Mouse (Mus musculus) brown adipose tissue, adult 24 weeks (tissue): ENCODE results near the gene Ctnna2. TPM values are rescaled to one million over a fixed set of nuclear protein-coding genes. Genes with fewer than 3 reads are reported as not detected.

ENCODE experiments used
- H3K27ac ChIP-seq: fragments of 200-500 bp; replicated peaks from 2 replicates; pipeline ENCODE4 v1.5.1; 2012; ENCODE audit warnings: low read depth, mild to moderate bottlenecking, low read length
- H3K4me1 ChIP-seq: fragments of 200-500 bp; 2 replicates; pipeline ENCODE4 v1.6.1; 2012; ENCODE audit warnings: low read length, mixed read lengths; ENCODE audit not compliant: control insufficient read depth, insufficient read depth, insufficient read length
- H3K4me3 ChIP-seq: fragments of 200-500 bp; 2 replicates; pipeline ENCODE4 v1.5.1; 2012; ENCODE audit warnings: low read depth, mild to moderate bottlenecking, low read length, moderate library complexity; ENCODE audit not compliant: insufficient read depth
- polyA plus RNA-seq: library from polyadenylated mRNA; stranded (reverse); fragments of >200 nt; gene quantifications from 2 replicates; pipeline ENCODE4 v1.2.4, GENCODE M21; 2012; ENCODE audit not compliant: missing spikeins, insufficient read depth, insufficient read length

The Ctnna2 gene
- polyA plus RNA-seq, 1 experiment, result not detected

- H3K27ac ChIP-seq, result no peak overlapping the region
- H3K4me3 ChIP-seq, result no peak overlapping the region
- no peaks in the 10 kb centered on the region for H3K4me1 ChIP-seq
Observed at GRCm38 (mm10) chr6:77849438-77849837, 130.1 kb downstream of the Ctnna2 start.

DNA sequence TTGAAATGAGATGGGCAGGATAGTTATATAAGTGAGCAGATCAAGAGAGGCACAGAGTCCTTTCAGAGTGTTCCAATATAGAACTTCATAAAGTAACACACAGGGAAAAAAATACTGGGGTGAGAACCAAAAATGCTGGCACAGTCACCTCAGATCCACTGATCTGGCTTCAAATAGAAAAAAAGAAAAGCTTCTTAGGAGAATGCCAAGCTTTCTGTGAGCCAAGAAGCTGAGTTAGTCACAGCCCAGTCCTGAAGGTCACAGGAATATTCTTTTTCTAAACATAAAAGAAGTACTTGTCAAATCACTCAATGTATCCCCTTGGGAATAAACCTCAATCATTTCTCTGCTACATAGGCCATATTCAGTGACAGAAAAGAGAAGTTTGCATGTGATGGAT, 130.7 kb downstream of the Ctnna2 start:
- H3K27ac ChIP-seq, result no peak overlapping the region
- H3K4me3 ChIP-seq, result no peak overlapping the region
- H3K4me1 ChIP-seq, result no peaks in the 10 kb centered on the region

DNA sequence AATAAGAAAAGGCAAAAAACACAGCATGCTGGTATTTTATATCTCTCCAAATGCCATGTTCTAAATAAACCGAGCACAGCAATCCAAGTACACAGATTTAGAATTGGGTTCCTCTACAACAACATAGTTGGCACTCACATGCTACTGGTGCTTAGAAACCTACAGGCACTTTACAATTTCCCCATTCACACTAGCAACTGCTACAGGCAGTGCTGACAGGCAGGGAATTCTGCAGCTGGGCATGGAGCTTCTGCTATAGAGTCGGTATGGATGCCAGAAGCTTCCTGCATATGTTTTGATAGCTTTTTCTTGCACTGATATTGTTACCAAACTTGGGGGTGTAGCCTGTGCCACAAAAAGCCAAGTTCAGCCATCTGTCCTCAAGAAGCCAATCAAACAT, 131.8 kb downstream of the Ctnna2 start:
- Histone ChIP-seq H3K27ac (no peak overlapping the region), H3K4me3 (no peak overlapping the region), H3K4me1 (no peaks in the 10 kb centered on the region)

DNA sequence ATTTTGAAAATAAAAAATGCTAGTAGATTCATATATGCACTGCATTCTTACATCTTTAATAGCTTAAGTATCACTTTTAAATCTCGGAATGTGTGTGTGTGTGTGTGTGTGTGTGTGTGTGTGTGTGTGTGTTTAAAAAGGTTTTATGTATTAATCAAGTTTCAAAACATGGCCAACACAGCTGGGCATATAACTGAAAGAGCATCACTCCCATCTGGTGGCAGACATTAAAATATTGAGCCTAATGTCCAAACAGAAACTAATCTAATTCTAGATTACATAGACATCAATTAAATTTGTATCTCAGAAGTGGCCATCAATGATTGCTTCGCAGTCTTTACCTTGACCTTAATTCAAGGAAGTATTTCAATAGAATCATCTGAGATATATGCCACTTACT, 140.4 kb downstream of the Ctnna2 start:
- Histone ChIP-seq H3K4me1 (no peaks in the 10 kb centered on the region), H3K27ac (no peak overlapping the region), H3K4me3 (no peak overlapping the region)

- Histone ChIP-seq H3K4me1 (no peaks in the 10 kb centered on the region), H3K27ac (no peak overlapping the region), H3K4me3 (no peak overlapping the region)
Observed at GRCm38 (mm10) chr6:77838653-77839052, 140.8 kb downstream of the Ctnna2 start.

GRCm38 (mm10) chr6:77837543-77837942, 142.0 kb downstream of the Ctnna2 start:
- Histone ChIP-seq H3K27ac (no peak overlapping the region), H3K4me3 (no peak overlapping the region), H3K4me1 (no peaks in the 10 kb centered on the region)

DNA sequence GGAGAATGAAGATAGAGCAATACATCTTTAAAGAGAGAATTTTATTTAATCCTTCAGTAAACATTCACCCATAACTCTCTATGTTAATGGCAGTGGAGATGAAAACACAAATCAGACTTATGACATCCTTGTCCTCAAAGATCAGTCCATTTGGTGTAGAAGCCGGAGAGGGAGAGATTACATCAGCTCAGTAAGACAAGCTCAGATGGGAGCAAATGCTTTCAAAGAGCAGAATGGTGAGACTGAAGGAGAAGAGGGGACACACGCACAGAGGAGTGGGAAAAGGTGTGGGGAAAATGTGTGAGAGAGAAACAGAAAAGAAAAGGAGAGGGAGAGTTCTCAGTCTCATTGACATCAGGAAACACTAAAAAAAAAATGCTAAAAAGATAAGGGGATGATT, 144.8 kb downstream of the Ctnna2 start:
- H3K4me1 ChIP-seq, result no peaks in the 10 kb centered on the region
- H3K4me3 ChIP-seq, result no peak overlapping the region
- H3K27ac ChIP-seq, result no peak overlapping the region

GRCm38 (mm10) chr6:77827526-77827925, 152.0 kb downstream of the Ctnna2 start:
- H3K4me3 ChIP-seq, result no peak overlapping the region
- no peak overlapping the region for H3K27ac ChIP-seq
- H3K4me1 ChIP-seq, result no peaks in the 10 kb centered on the region

DNA sequence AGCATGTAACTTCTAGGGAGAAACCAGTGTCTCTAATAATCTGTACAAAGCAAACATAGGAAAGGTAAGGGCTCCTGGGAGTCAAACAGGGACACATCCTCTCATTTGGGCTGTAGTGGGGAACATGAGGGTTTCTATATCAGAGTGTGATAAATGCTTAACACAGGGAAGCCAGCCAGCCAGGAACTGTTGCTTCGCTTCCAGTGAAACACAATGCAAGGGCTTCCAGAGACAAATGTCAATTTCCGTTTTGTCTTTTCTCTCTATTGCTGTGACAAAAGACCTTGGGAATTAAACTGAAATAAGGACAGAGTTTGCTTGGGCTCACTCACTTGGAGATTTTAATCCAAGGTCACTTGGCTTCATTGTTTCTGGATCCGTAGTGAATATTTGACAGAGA, 162.4 kb downstream of the Ctnna2 start:
- Histone ChIP-seq H3K27ac (no peak overlapping the region), H3K4me3 (no peak overlapping the region), H3K4me1 (no peaks in the 10 kb centered on the region)

DNA sequence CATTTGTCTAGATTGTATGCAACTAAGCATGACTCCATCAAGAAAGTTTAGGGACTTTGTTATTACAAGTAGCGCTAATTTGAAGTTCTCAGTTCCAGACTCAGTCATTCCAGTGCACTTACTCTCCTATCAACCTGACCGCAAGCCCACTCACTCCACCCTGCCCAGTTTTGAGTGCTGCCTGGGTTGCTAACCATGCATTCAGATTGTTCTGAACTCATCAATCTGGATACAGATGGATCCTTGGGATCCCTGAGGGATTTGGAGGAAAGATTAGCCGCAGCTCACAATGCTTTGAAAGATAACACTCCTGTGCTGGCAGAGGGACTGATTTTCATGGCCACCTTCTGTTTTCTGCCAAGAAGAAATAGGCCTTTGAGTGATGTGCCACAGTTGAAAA, 168.5 kb downstream of the Ctnna2 start:
- no peak overlapping the region for H3K27ac ChIP-seq
- no peak overlapping the region for H3K4me3 ChIP-seq
- no peaks in the 10 kb centered on the region for H3K4me1 ChIP-seq

DNA sequence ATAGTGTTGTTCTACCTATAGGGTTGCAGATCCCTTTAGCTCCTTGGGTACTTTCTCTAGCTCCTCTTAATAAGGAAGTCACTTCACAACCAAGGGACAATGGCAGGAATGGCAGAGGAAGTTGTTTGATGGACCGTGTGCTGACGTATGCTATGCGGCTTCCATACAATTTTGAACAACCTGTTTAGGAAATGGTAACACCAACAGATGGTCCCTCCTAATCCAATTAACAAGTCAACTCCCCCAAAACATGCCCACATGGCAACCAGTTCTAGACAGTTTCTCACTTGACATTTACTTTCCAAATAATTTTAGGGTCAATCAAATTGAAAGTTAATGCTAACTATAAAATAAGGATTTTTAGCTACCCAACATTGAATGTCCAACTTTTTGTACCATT, 176.9 kb downstream of the Ctnna2 start:
- Histone ChIP-seq H3K27ac (no peak overlapping the region), H3K4me3 (no peak overlapping the region), H3K4me1 (no peaks in the 10 kb centered on the region)

GRCm38 (mm10) chr6:77783342-77783741, 196.2 kb downstream of the Ctnna2 start:
- Histone ChIP-seq H3K4me3 (no peak overlapping the region), H3K4me1 (no peaks in the 10 kb centered on the region), H3K27ac (no peak overlapping the region)

DNA sequence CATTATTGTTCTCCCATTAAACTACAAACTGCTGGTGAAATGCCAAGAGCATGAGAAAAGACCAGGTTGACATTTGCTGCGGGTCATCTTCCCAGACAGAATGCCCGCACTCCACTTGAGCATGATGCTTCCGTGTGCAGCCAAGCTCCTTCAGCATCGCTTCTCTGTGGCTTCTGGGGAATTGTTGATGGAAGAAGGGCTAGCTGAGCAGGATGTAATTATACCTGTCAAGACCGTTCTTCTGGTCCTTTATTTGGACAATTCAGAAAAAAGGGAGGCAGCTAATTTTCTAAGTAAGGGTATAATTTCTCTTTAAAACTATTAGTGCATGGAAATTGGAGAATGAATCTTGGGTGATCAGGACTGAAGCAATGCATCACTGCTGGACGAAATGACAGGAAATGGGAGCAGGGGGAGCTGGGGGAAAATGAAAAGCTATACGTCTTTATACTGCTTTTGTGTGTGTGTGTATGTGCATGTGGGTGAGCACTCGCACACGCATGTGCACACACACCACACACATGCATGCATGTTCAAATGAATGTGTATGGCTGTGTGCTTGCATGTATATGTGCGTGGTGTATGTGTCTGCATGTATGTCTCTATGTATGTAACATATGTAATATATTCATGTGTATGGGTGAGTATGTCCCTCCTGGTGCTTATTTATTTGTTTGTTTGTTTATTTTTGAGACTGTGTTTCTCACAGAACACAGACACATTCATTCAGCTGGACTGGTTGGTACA, 211.0 kb downstream of the Ctnna2 start:
- Histone ChIP-seq H3K27ac (no peak overlapping the region), H3K4me1 (no peaks in the 10 kb centered on the region), H3K4me3 (no peak overlapping the region)

DNA sequence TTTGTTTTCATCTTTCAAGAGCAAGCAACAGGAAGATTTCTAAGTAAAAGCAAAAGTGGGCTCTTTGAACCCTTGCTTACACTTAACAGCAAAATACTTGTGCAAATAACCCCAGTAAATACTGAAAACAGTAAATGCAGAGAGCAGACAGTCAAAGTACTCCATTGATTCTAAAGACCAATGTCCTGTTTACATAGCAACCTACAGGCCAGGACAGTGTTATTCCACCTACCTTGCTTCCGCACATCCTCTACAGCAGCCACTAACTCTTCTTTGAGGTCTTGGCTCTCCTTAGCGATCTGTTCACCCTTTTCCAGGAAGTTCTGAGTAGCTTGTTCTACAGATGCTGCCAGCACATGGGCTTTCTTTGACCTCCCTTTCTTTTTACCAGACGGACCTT, 221.3 kb downstream of the Ctnna2 start:
- Histone ChIP-seq H3K27ac (no peak overlapping the region), H3K4me3 (no peak overlapping the region)

DNA sequence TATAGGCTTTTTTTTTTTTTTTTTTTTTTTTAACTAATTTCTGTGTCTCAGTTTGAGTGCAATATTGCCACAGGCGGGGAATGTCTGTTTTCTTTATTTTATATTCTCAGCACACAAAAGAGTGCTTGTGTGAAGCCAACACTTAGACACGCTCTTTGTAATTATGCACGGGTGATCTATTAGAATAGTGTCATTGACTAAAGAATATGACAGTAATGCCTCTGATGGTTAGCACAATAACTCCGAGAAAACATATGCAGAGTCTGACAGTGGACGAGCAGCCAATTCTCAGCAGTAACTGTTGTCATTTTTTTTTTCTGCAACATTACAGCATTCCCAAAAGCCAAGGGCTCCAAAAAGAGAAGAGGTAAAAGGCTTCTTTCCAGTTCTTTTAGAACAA, 234.1 kb downstream of the Ctnna2 start:
- Histone ChIP-seq H3K27ac (no peak overlapping the region), H3K4me3 (no peak overlapping the region)

More for the DNA sequence above, 221.3 kb downstream of the Ctnna2 start:
- H3K4me1 ChIP-seq, result no peaks in the 10 kb centered on the region

GRCm38 (mm10) chr6:77743651-77744050, 235.8 kb downstream of the Ctnna2 start:
- no peaks in the 10 kb centered on the region for H3K4me1 ChIP-seq
- H3K27ac ChIP-seq, result no peak overlapping the region
- no peak overlapping the region for H3K4me3 ChIP-seq

More for the DNA sequence above, 234.1 kb downstream of the Ctnna2 start:
- H3K4me1 ChIP-seq, result no peaks in the 10 kb centered on the region
